Comparison of ENCODE assay signal across 8 mouse cellular contexts in genomic region chr12:80258520-80259215, GRCm38 (mm10). TPM values are rescaled to one million over a fixed set of nuclear protein-coding genes. Genes with fewer than 3 reads are reported as not detected.
DNase-seq lines count a peak whose midpoint lies in the region; ATAC-seq and TF ChIP-seq lines count a peak whose summit lies in the region.

No protein-coding gene starts in this region.

- H3K79me2 ChIP-seq in MEL (ENCODE audit: control insufficient read depth, insufficient read depth, low read length, poor library complexity) = peaks cover 7% of the 10 kb centered on the region

- peak overlapping the region; percentile 91 for H3K4me2 ChIP-seq in heart, embryonic 15.5 days

- H3K4me1 ChIP-seq in heart, embryonic 15.5 days (replicated peaks) = peaks cover 43% of the 10 kb centered on the region
- peaks cover 0 to 6% of the 10 kb centered on the region in 2 experiments; a peak in 1 of 4 replicates for H3K4me1 ChIP-seq in MEL (ENCODE audit: control insufficient read depth in 1 of 2, insufficient read depth in 2 of 2, low read length in 2 of 2)

- 1% methylated on average over 22 of the region's 22 CpGs for WGBS in heart, embryonic 15.5 days

- no peak for TF ChIP-seq CTCF in MEL (IDR thresholded peaks at IDR 0.05 in 2 of 3, conservative IDR thresholded peaks at IDR 0.05 in 1 of 3; ENCODE audit: control insufficient read depth in 1 of 3, insufficient read depth in 1 of 3, low read depth in 2 of 3, low read length in 3 of 3, poor library complexity in 1 of 3, severe bottlenecking in 1 of 3)

- TF ChIP-seq RAD21 in MEL (IDR thresholded peaks at IDR 0.05; ENCODE audit: low read depth, low read length) = no peak

- H3K27ac ChIP-seq in heart, embryonic 15.5 days = peak overlapping the region; percentile 98
- H3K27ac ChIP-seq in MEL (ENCODE audit: control insufficient read depth, low read depth, low read length) = no peak overlapping the region

- peak overlapping the region; percentile 93 for H3K4me3 ChIP-seq in heart, embryonic 15.5 days
- H3K4me3 ChIP-seq in MEL (ENCODE audit: control insufficient read depth in 1 of 2, insufficient read depth in 1 of 2, low read depth in 2 of 2, low read length in 2 of 2) = peak overlapping the region; percentile 89 to 94

- TF ChIP-seq POLR2A in MEL (IDR thresholded peaks at IDR 0.05; ENCODE audit: control insufficient read depth in 1 of 2, insufficient read depth in 1 of 2, low read depth in 1 of 2, low read length in 2 of 2, poor library complexity in 1 of 2) = 0 out of 4 replicates have a peak, but pooled peaks of 1 of the 2 experiments have one; percentile 34

- no peaks in the 10 kb centered on the region for H3K9me3 ChIP-seq in heart, embryonic 15.5 days (replicated peaks)
- H3K9me3 ChIP-seq in MEL (replicated peaks; ENCODE audit: insufficient read depth, low read length) = no peaks in the 10 kb centered on the region

- TF ChIP-seq EP300 in MEL (IDR thresholded peaks at IDR 0.05; ENCODE audit: low read depth in 1 of 2, low read length in 2 of 2) = no peak

- no peak for DNase-seq in heart, postnatal 10 days
- DNase-seq in MEL (ENCODE audit: low read depth, low spot score) = peak; percentile 24
- DNase-seq in forelimb bud, embryonic 11.5 days (ENCODE audit: low read depth, low spot score) = peak; percentile 48
- peak; percentile 36 for DNase-seq in lung, postnatal 36 days
- peak; percentile 58 for DNase-seq in thymus, postnatal 4 days
- DNase-seq in urinary bladder, postnatal 25 days (ENCODE audit: low spot score) = no peak
- DNase-seq in right cerebral cortex, postnatal 25 days = no peak

- H3K9ac ChIP-seq in heart, embryonic 15.5 days = peak overlapping the region; percentile 88
- H3K9ac ChIP-seq in MEL (ENCODE audit: control insufficient read depth, low read depth, low read length, poor library complexity, severe bottlenecking) = peak overlapping the region; percentile 87

- H3K36me3 ChIP-seq in heart, embryonic 15.5 days = no peaks in the 10 kb centered on the region
- no peaks in the 10 kb centered on the region for H3K36me3 ChIP-seq in MEL (ENCODE audit: control insufficient read depth in 1 of 2, insufficient read depth in 2 of 2, low read length in 2 of 2)

- H3K27me3 ChIP-seq in heart, embryonic 15.5 days = no peaks in the 10 kb centered on the region
- H3K27me3 ChIP-seq in MEL (ENCODE audit: control insufficient read depth in 1 of 2, insufficient read depth in 2 of 2, low read length in 2 of 2) = no peaks in the 10 kb centered on the region

- intact Hi-C loops in heart, postnatal 10 days (cut with DNase I) = loop anchor here (2.0 to 5.0 kb wide), 3 partner anchors 28 to 119 kb away; no protein-coding TSS in a partner anchor

- no peak for ATAC-seq in heart, embryonic 15.5 days (replicated peaks; ENCODE audit: insufficient number of reproducible peaks, insufficient read depth, low FRiP score, low read depth)

TF ChIP-seq in MEL, 35 proteins besides CTCF, POLR2A, EP300 and RAD21:
- TF ChIP-seq TAL1 (IDR thresholded peaks at IDR 0.05; ENCODE audit: low read length) (no peak), RCOR1 (IDR thresholded peaks at IDR 0.05; ENCODE audit: low read depth, low read length) (no peak), SMC3 (IDR thresholded peaks at IDR 0.05; ENCODE audit: low read depth, low read length) (no peak), POLR2AphosphoS5 (IDR thresholded peaks at IDR 0.05; ENCODE audit: borderline replicate concordance, low read depth, low read length) (no peak), BHLHE40 (IDR thresholded peaks at IDR 0.05; ENCODE audit: borderline replicate concordance, low read depth, low read length) (no peak), MYB (IDR thresholded peaks at IDR 0.05; ENCODE audit: low read depth, low read length) (no peak), MAZ (IDR thresholded peaks at IDR 0.05; ENCODE audit: low read depth, low read length) (no peak), GABPA (IDR thresholded peaks at IDR 0.05; ENCODE audit: low read depth, low read length) (no peak), ZKSCAN1 (IDR thresholded peaks at IDR 0.05; ENCODE audit: low read depth, low read length) (no peak), ZNF384 (IDR thresholded peaks at IDR 0.05; ENCODE audit: low read depth, low read length) (no peak), USF2 (IDR thresholded peaks at IDR 0.05; ENCODE audit: borderline replicate concordance in 1 of 2, insufficient read depth in 1 of 2, low read depth in 1 of 2, low read length in 2 of 2) (no peak), UBTF (IDR thresholded peaks at IDR 0.05; ENCODE audit: borderline replicate concordance, insufficient read depth, low read depth, low read length) (no peak), MEF2A (IDR thresholded peaks at IDR 0.05; ENCODE audit: extremely low read depth, insufficient replicate concordance, low read depth, low read length, poor library complexity, severe bottlenecking) (no peak), E2F4 (IDR thresholded peaks at IDR 0.05; ENCODE audit: borderline replicate concordance, low read depth, low read length) (no peak), KAT2A (conservative IDR thresholded peaks at IDR 0.05; ENCODE audit: low read depth, low read length) (no peak), CHD2 (IDR thresholded peaks at IDR 0.05; ENCODE audit: low read length) (no peak), TBP (IDR thresholded peaks at IDR 0.05; ENCODE audit: low read depth, low read length) (no peak)

RNA-seq across cellular contexts. Expression of gene Actn1, which starts 1.5 kb away (rescaled TPM):
- polyA plus RNA-seq in heart, embryonic 15.5 days (2015; fragmentation: Nextera tagmentation; extraction: Ambion mirVana) = 29.2 and 42.3 TPM in 2 replicates
- 10 to 100 TPM; 70.7 to 71.9 TPM for total RNA-seq in heart, postnatal 10 days (2021)
- total RNA-seq in MEL (2012; rRNA removed) = 7.8 and 8.8 TPM in 2 replicates
- 10 to 100 TPM in 1 of 2 experiments, not detected in 1; 27.0 TPM for polyA plus RNA-seq in MEL (2012; ENCODE audit: insufficient read depth in 1 of 2, insufficient read length in 2 of 2, low read depth in 1 of 2, low replicate concordance in 2 of 2, missing spikeins in 1 of 2)

Comparison
In these comparisons a context has a peak if more than half of its experiments do, and no peak if none do; other contexts are left out.
1. DNase-seq: peak in MEL (single experiment), forelimb bud, embryonic 11.5 days (single experiment), lung, postnatal 36 days (single experiment) and thymus, postnatal 4 days (single experiment); none in heart, postnatal 10 days (0 of 2), urinary bladder, postnatal 25 days (single experiment) and right cerebral cortex, postnatal 25 days (single experiment).